27 mouse cellular contexts compared by ENCODE assay signal in genomic region chr6:38087242-38088026, GRCm38 (mm10). TPM values are rescaled to one million over a fixed set of nuclear protein-coding genes. Genes with fewer than 3 reads are reported as not detected.
"Had no signal": no experiment of that assay in that cellular context is flagged by ENCODE, and none has a peak within 500 bp of the region (broad histone marks: within the 10 kb centered on the region; RNA-seq: fewer than 3 reads in every experiment).

No protein-coding gene starts in this region.

- H3K9me3 ChIP-seq: liver, embryonic 13.5 days; midbrain, embryonic 12.5 days; midbrain, embryonic 15.5 days; neural tube, embryonic 12.5 days; neural tube, embryonic 15.5 days had no signal

- H3K9ac ChIP-seq: liver, embryonic 13.5 days; midbrain, embryonic 12.5 days; midbrain, embryonic 15.5 days; neural tube, embryonic 12.5 days; neural tube, embryonic 15.5 days had no signal

- H3K4me1 ChIP-seq: liver, embryonic 13.5 days; midbrain, embryonic 12.5 days; midbrain, embryonic 15.5 days; neural tube, embryonic 12.5 days; neural tube, embryonic 15.5 days had no signal

- DNase-seq: kidney, adult 18-20 months; kidney, adult 9 months; kidney, postnatal 14 days; layer of hippocampus, postnatal 36 days; liver, embryonic 13.5 days; lung, adult 2 months; lung, postnatal 14 days; right cerebral cortex, adult 18-20 months; right cerebral cortex, postnatal 25 days; spleen, adult 18-20 months; thymus, adult 2 months; thymus, postnatal 14 days had no signal

- ATAC-seq: midbrain, embryonic 15.5 days had no signal

- H3K4me3 ChIP-seq: left cerebral cortex, adult 2 months; liver, embryonic 13.5 days; midbrain, embryonic 12.5 days; midbrain, embryonic 15.5 days; neural tube, embryonic 12.5 days; neural tube, embryonic 15.5 days had no signal

- H3K4me2 ChIP-seq: liver, embryonic 13.5 days; midbrain, embryonic 12.5 days; midbrain, embryonic 15.5 days; neural tube, embryonic 12.5 days; neural tube, embryonic 15.5 days had no signal

- H3K36me3 ChIP-seq: liver, embryonic 13.5 days; midbrain, embryonic 12.5 days; midbrain, embryonic 15.5 days; neural tube, embryonic 12.5 days; neural tube, embryonic 15.5 days had no signal

- H3K27me3 ChIP-seq: liver, embryonic 13.5 days; midbrain, embryonic 12.5 days; midbrain, embryonic 15.5 days; neural tube, embryonic 12.5 days; neural tube, embryonic 15.5 days had no signal

- H3K27ac ChIP-seq: left cerebral cortex, adult 2 months; liver, embryonic 13.5 days; macrophage; midbrain, embryonic 12.5 days; midbrain, embryonic 15.5 days; neural tube, embryonic 12.5 days; neural tube, embryonic 15.5 days had no signal

RNA-seq across cellular contexts. Expression of gene Tmem213, which starts 21.6 kb away (rescaled TPM):
- total RNA-seq: layer of hippocampus, adult 8-10 months; layer of hippocampus, postnatal 10 days; layer of hippocampus, postnatal 36 days; left cerebral cortex, adult 2 months; left cerebral cortex, postnatal 10 days; left cerebral cortex, postnatal 36 days; liver, adult 2 months; megakaryocyte, adult 5-6 weeks had no signal
- polyA plus RNA-seq: large intestine, adult 2 months; limb, embryonic 11.5 days; liver, adult 2 months; liver, embryonic 13.5 days; liver, embryonic 16.5 days; macrophage; midbrain, embryonic 12.5 days; midbrain, embryonic 15.5 days; neural tube, embryonic 12.5 days; neural tube, embryonic 15.5 days had no signal

RNA-seq across cellular contexts. Expression of gene Atp6v0a4, which starts 37.0 kb away (rescaled TPM):
- total RNA-seq: megakaryocyte, adult 5-6 weeks had no signal
- polyA plus RNA-seq: limb, embryonic 11.5 days; macrophage; midbrain, embryonic 12.5 days had no signal

RNA-seq across cellular contexts. Expression of gene Svopl, which starts 40.6 kb away (rescaled TPM):
- total RNA-seq: left cerebral cortex, postnatal 36 days; liver, adult 2 months; megakaryocyte, adult 5-6 weeks had no signal
- polyA plus RNA-seq: liver, adult 2 months; liver, embryonic 13.5 days; macrophage had no signal
